Mouse (Mus musculus) lung, adult 2 months (tissue): ENCODE measurements around the gene Olfr464.

ENCODE experiments used
- CTCF ChIP-seq: fragments of 200-500 bp; IDR thresholded peaks from 2 replicates; pipeline ENCODE4 v1.5.1; 2011; ENCODE audit warnings: mild to moderate bottlenecking, low read length, control low read depth; ENCODE audit not compliant: insufficient read depth
- POLR2A ChIP-seq: fragments of 200-500 bp; IDR thresholded peaks from 2 replicates; pipeline ENCODE4 v1.6.1; 2011; ENCODE audit warnings: low read depth, mild to moderate bottlenecking, control low read depth, low read length, borderline replicate concordance; ENCODE audit errors: extremely low read depth

DNA sequence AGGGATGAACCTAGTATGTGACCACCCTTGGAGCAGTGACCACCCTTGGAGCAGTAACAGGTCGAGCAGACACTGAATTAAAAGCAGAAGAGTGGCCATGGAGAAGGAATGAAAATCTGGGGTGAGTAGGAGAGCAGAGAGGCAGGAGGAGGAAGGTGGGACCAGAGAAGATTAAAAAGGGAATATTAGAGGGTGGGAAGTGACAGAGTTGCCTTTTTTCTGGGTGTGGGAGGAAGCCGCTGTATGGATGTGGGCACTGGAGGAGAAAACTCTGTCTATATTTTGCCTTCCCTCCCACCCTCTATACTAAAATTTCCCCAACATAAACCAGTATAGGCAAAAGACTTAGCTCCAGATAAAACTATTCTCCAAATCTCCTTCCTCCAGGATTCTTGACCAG, 466 bp downstream of the Olfr464 start:
- TF ChIP-seq CTCF (no peak), POLR2A (no peak)
